Comparison of ENCODE assay signal across 20 mouse cellular contexts in the genomic region with DNA sequence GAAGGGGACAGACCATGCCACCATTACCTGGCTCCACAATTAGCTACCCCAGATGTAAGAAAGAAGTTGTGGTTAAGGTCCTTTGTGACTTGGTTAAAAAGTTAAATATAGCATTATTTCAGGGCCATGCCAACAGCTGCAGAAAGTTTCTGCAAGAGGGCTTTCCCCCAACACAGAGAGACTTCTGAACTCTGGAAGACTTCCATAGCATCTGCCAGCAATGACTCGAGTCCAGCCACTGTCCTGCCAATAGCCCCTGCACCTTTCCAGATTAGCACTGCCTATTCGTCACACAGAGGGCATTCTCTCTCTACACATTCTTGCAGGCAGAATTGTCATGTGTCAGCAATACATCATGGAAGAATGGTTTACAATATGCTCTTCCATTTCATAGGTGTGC.
A peak's percentile ranks its signal among the peaks of the same experiment; 100 is the strongest.
DNase-seq lines count a peak whose midpoint lies in the region; TF ChIP-seq lines count a peak whose summit lies in the region.
"Had no signal": no experiment of that assay in that cellular context is flagged by ENCODE, and none has a peak within 500 bp of the region (broad histone marks: within the 10 kb centered on the region; RNA-seq: fewer than 3 reads in every experiment).

No protein-coding gene starts in this region.

- no peaks in the 10 kb centered on the region for H3K27me3 ChIP-seq in CH12.LX (replicated peaks)
- H3K27me3 ChIP-seq: forebrain, embryonic 13.5 days; hindbrain, embryonic 12.5 days; hindbrain, embryonic 15.5 days had no signal

- dilution Hi-C loops in CH12.LX (cut with MboI; ENCODE audit: extremely low pct_ligation_motif_present, extremely low pct_unique_long_range_greater_than_20kb, low sequenced_read_pairs) = no loop called here

- TF ChIP-seq RAD21 in CH12.LX (IDR thresholded peaks at IDR 0.05; ENCODE audit: low read depth, low read length) = no peak

- no peaks in the 10 kb centered on the region for H3K9me3 ChIP-seq in CH12.LX (replicated peaks; ENCODE audit: low read length)
- H3K9me3 ChIP-seq: forebrain, embryonic 10.5 days; forebrain, embryonic 13.5 days; G1E; hindbrain, embryonic 12.5 days; hindbrain, embryonic 15.5 days had no signal

- intact Hi-C loops in left cerebral cortex, postnatal 25 days (cut with DNase I) = no loop called here

- in situ Hi-C loops in CH12.LX (cut with MboI; ENCODE audit: low pct_ligation_motif_present, low pct_unique_long_range_greater_than_20kb, low sequenced_read_pairs) = no loop called here

- no peak for TF ChIP-seq POLR2A in CH12.LX (IDR thresholded peaks at IDR 0.05; ENCODE audit: low read depth, low read length)

- H3K79me2 ChIP-seq in CH12.LX (replicated peaks; ENCODE audit: control insufficient read depth, extremely low read depth, insufficient read depth, poor library complexity, severe bottlenecking) = no peaks in the 10 kb centered on the region

- peak; percentile 9 for DNase-seq in heart, adult 18-20 months
- no peak for DNase-seq in heart, postnatal 4 days
- DNase-seq in 3T3-L1 (ENCODE audit: low read depth, low spot score) (peak; percentile 79), CH12.LX (ENCODE audit: extremely low read depth) (peak; percentile 5)
- DNase-seq in skeletal muscle tissue, adult 2 months (ENCODE audit: low read depth, low spot score) = peak; percentile 3
- DNase-seq in left cerebral cortex, postnatal 25 days (ENCODE audit: low spot score in 2 of 2) = no peak
- DNase-seq: adrenal gland, adult 8-10 months; adrenal gland, postnatal 25 days; cerebellum, adult 18-20 months; cerebellum, adult 9-10 months; cerebellum, postnatal 14 days; gastrocnemius, adult 2 months; heart, adult 11 months; kidney, adult 8-10 months had no signal

- H3K9ac ChIP-seq in CH12.LX (ENCODE audit: insufficient read depth, low read depth) = no peak overlapping the region
- H3K9ac ChIP-seq: forebrain, embryonic 13.5 days; hindbrain, embryonic 12.5 days; hindbrain, embryonic 15.5 days had no signal

- no peak overlapping the region for H3K4me3 ChIP-seq in CH12.LX (replicated peaks in 1 of 3; ENCODE audit: low read depth in 2 of 3, low read length in 2 of 3, poor library complexity in 1 of 3)
- H3K4me3 ChIP-seq: forebrain, embryonic 10.5 days; forebrain, embryonic 13.5 days; gastrocnemius, adult 2 months; hindbrain, embryonic 12.5 days; hindbrain, embryonic 15.5 days had no signal

- TF ChIP-seq EP300 in CH12.LX (IDR thresholded peaks at IDR 0.05; ENCODE audit: low read length) = no peak

- H3K4me2 ChIP-seq in CH12.LX (ENCODE audit: insufficient read depth, low read depth, poor library complexity, severe bottlenecking) = no peak overlapping the region
- H3K4me2 ChIP-seq: forebrain, embryonic 13.5 days; heart, embryonic 11.5 days; hindbrain, embryonic 12.5 days; hindbrain, embryonic 15.5 days had no signal

- no peak for TF ChIP-seq CTCF in CH12.LX (conservative IDR thresholded peaks at IDR 0.05 in 1 of 2, IDR thresholded peaks at IDR 0.05 in 1 of 2; ENCODE audit: low read depth in 2 of 2, low read length in 2 of 2)

- no peak overlapping the region for H3K27ac ChIP-seq in CH12.LX (ENCODE audit: insufficient read depth, low read depth)
- H3K27ac ChIP-seq: forebrain, embryonic 10.5 days; forebrain, embryonic 13.5 days; gastrocnemius, adult 2 months; hindbrain, embryonic 12.5 days; hindbrain, embryonic 15.5 days had no signal

- H3K4me1 ChIP-seq in CH12.LX (ENCODE audit: control insufficient read depth in 1 of 2, insufficient read depth in 2 of 2) = peaks cover 0 to 11% of the 10 kb centered on the region in 2 experiments; a peak in 2 of 4 replicates
- H3K4me1 ChIP-seq: forebrain, embryonic 10.5 days; forebrain, embryonic 13.5 days; hindbrain, embryonic 12.5 days; hindbrain, embryonic 15.5 days had no signal

- H3K36me3 ChIP-seq in CH12.LX (replicated peaks in 1 of 2; ENCODE audit: control insufficient read depth in 1 of 2, insufficient read depth in 1 of 2, low read length in 1 of 2) = no peaks in the 10 kb centered on the region
- H3K36me3 ChIP-seq: forebrain, embryonic 10.5 days; G1E; hindbrain, embryonic 12.5 days; hindbrain, embryonic 15.5 days had no signal

TF ChIP-seq in CH12.LX, 34 proteins besides CTCF, POLR2A, EP300 and RAD21:
- TF ChIP-seq CHD1 (IDR thresholded peaks at IDR 0.05; ENCODE audit: low read depth, low read length) (no peak), ZC3H11A (IDR thresholded peaks at IDR 0.05; ENCODE audit: low read depth, low read length) (no peak), NELFE (IDR thresholded peaks at IDR 0.05; ENCODE audit: low read depth, low read length) (no peak), POLR2AphosphoS2 (IDR thresholded peaks at IDR 0.05; ENCODE audit: low read depth, low read length) (no peak), IRF4 (IDR thresholded peaks at IDR 0.05; ENCODE audit: low read depth, low read length) (no peak), RCOR1 (conservative IDR thresholded peaks at IDR 0.05; ENCODE audit: low read depth, low read length) (no peak)

Comparison
In these comparisons a context has a peak if more than half of its experiments do, and no peak if none do; other contexts are left out.
1. DNase-seq: peak in heart, adult 18-20 months (2 of 2), 3T3-L1 (single experiment), CH12.LX (single experiment) and skeletal muscle tissue, adult 2 months (single experiment); none in heart, postnatal 4 days (single experiment) and left cerebral cortex, postnatal 25 days (0 of 2).